8 mouse cellular contexts compared by ENCODE assay signal in genomic region chr2:51933341-51934134, GRCm38 (mm10). TPM values are rescaled to one million over a fixed set of nuclear protein-coding genes. Genes with fewer than 3 reads are reported as not detected.
DNase-seq lines count a peak whose midpoint lies in the region; ATAC-seq and TF ChIP-seq lines count a peak whose summit lies in the region.

No protein-coding gene starts in this region.

- H3K9me3 ChIP-seq in heart, postnatal 0 days (replicated peaks; ENCODE audit: control insufficient read depth, low read length): no peaks in the 10 kb centered on the region

- intact Hi-C loops in gastrocnemius, adult 2 months (cut with DNase I): no loop called here
- intact Hi-C loops in gastrocnemius, postnatal 36 days (cut with DNase I): no loop called here

- no peak for ATAC-seq in heart, postnatal 0 days (ENCODE audit: insufficient read depth, low read depth)
- peak; percentile 20 for ATAC-seq in megakaryocyte progenitor cell, adult 5-6 weeks (replicated peaks; ENCODE audit: poor library complexity)

- no peak for TF ChIP-seq EP300 in heart, postnatal 0 days (IDR thresholded peaks at IDR 0.05; ENCODE audit: low read depth)

- 8% methylated on average over 11 of the region's 12 CpGs for whole genome bisulfite sequencing in thymus, adult 2 months
- 47% methylated on average over 12 of the region's 12 CpGs for WGBS in heart, postnatal 0 days

- no peak for TF ChIP-seq POLR2A in thymus, adult 2 months (IDR thresholded peaks at IDR 0.05; ENCODE audit: control insufficient read depth, extremely low read depth, insufficient read depth, low read length, poor library complexity)

- no peak for TF ChIP-seq CTCF in gastrocnemius, adult 2 months (IDR thresholded peaks at IDR 0.05)
- TF ChIP-seq CTCF in thymus, adult 2 months (IDR thresholded peaks at IDR 0.05; ENCODE audit: borderline replicate concordance, control insufficient read depth, extremely low read depth, insufficient read depth, low read length, poor library complexity): no peak
- TF ChIP-seq CTCF in heart, postnatal 0 days (IDR thresholded peaks at IDR 0.05; ENCODE audit: low read depth): no peak

- peak overlapping the region; percentile 54; the same call in 1 of the 2 replicates for H3K27ac ChIP-seq in gastrocnemius, adult 2 months
- H3K27ac ChIP-seq in thymus, adult 2 months (ENCODE audit: control insufficient read depth, insufficient read depth, low read length): peak overlapping the region; percentile 62
- peak overlapping the region; percentile 46 for H3K27ac ChIP-seq in heart, postnatal 0 days (ENCODE audit: low read depth)

- no peaks in the 10 kb centered on the region for H3K27me3 ChIP-seq in thymus, adult 2 months (ENCODE audit: control insufficient read depth, insufficient read depth, low read length)
- H3K27me3 ChIP-seq in heart, postnatal 0 days (ENCODE audit: control insufficient read depth, insufficient read depth, low read length): no peaks in the 10 kb centered on the region

- peak overlapping the region; percentile 43; the same call in 1 of the 2 replicates for H3K9ac ChIP-seq in heart, postnatal 0 days (replicated peaks; ENCODE audit: low read depth, low read length)

- DNase-seq in gastrocnemius, adult 2 months: no peak
- DNase-seq in gastrocnemius, postnatal 36 days: no peak
- no peak for DNase-seq in thymus, adult 2 months
- no peak for DNase-seq in thymus, postnatal 36 days
- no peak for DNase-seq in heart, postnatal 0 days (ENCODE audit: low spot score)
- DNase-seq in left cerebral cortex, adult 8-10 months (ENCODE audit: low spot score in 2 of 2): no peak
- DNase-seq in testis, postnatal 14 days (ENCODE audit: low spot score): no peak

- 0 out of 2 replicates have a peak, but pooled peaks cover 4% of the 10 kb centered on the region for H3K36me3 ChIP-seq in thymus, adult 2 months (ENCODE audit: control insufficient read depth, insufficient read depth, low read length)
- peaks cover 19% of the 10 kb centered on the region; the same call in 1 of the 2 replicates for H3K36me3 ChIP-seq in heart, postnatal 0 days (replicated peaks; ENCODE audit: control insufficient read depth, insufficient read depth, low read length)

- peak overlapping the region; percentile 70 for H3K4me2 ChIP-seq in heart, postnatal 0 days (ENCODE audit: low read depth, low read length)

- peaks cover 9% of the 10 kb centered on the region for H3K4me1 ChIP-seq in thymus, adult 2 months (replicated peaks; ENCODE audit: control insufficient read depth, insufficient read depth, low read length)
- H3K4me1 ChIP-seq in heart, postnatal 0 days (ENCODE audit: control insufficient read depth, insufficient read depth): 0 out of 2 replicates have a peak, but pooled peaks cover 3% of the 10 kb centered on the region

- peak overlapping the region; percentile 88 for H3K4me3 ChIP-seq in gastrocnemius, adult 2 months
- no peak overlapping the region for H3K4me3 ChIP-seq in thymus, adult 2 months (ENCODE audit: control insufficient read depth, insufficient read depth, low read length)
- peak overlapping the region; percentile 62 for H3K4me3 ChIP-seq in heart, postnatal 0 days (ENCODE audit: low read depth, low read length)

RNA-seq across cellular contexts. Expression of gene Rbm43, which starts 1.4 kb away (rescaled TPM):
- 1 to 10 TPM; 1.0 to 1.2 TPM for total RNA-seq in gastrocnemius, adult 2 months (2021)
- 1 to 10 TPM; 1.3 to 1.8 TPM for total RNA-seq in gastrocnemius, postnatal 36 days (2021)
- 14.6 and 15.6 TPM in 2 replicates for polyA plus RNA-seq in thymus, adult 2 months (2012; rRNA removed)
- total RNA-seq in heart, postnatal 0 days (2014; rRNA removed; ENCODE audit: low replicate concordance): 6.8 and 27.9 TPM in 2 replicates
- polyA plus RNA-seq in heart, postnatal 0 days (2015; fragmentation: Nextera tagmentation; extraction: Ambion mirVana): 9.7 and 10.7 TPM in 2 replicates
- 49.5 and 55.0 TPM in 2 replicates for total RNA-seq in megakaryocyte progenitor cell, adult 5-6 weeks (2015)
- total RNA-seq in megakaryocyte progenitor cell, adult 5-6 weeks (2017): 27.7 and 30.1 TPM in 2 replicates
- 10 to 100 TPM; 17.6 to 21.1 (median 20.2) TPM for total RNA-seq in left cerebral cortex, adult 8-10 months (2022)

RNA-seq across cellular contexts. Expression of gene Nmi, which starts 39.8 kb away (rescaled TPM):
- 1 to 10 TPM; 2.4 to 3.2 TPM for total RNA-seq in gastrocnemius, adult 2 months (2021)
- 1 to 10 TPM; 2.1 to 2.3 TPM for total RNA-seq in gastrocnemius, postnatal 36 days (2021)
- polyA plus RNA-seq in thymus, adult 2 months (2012; rRNA removed): 8.2 and 9.3 TPM in 2 replicates
- total RNA-seq in heart, postnatal 0 days (2014; rRNA removed; ENCODE audit: low replicate concordance): 2.2 and 6.0 TPM in 2 replicates
- polyA plus RNA-seq in heart, postnatal 0 days (2015; fragmentation: Nextera tagmentation; extraction: Ambion mirVana): 19.8 and 25.6 TPM in 2 replicates
- 27.5 and 42.5 TPM in 2 replicates for total RNA-seq in megakaryocyte progenitor cell, adult 5-6 weeks (2015)
- 57.6 and 67.8 TPM in 2 replicates for total RNA-seq in megakaryocyte progenitor cell, adult 5-6 weeks (2017)
- total RNA-seq in left cerebral cortex, adult 8-10 months (2022): 1 to 10 TPM; 3.1 to 3.6 (median 3.2) TPM
